Mouse (Mus musculus): Measurements from ENCODE around the gene B3glct.

The B3glct gene

DNA sequence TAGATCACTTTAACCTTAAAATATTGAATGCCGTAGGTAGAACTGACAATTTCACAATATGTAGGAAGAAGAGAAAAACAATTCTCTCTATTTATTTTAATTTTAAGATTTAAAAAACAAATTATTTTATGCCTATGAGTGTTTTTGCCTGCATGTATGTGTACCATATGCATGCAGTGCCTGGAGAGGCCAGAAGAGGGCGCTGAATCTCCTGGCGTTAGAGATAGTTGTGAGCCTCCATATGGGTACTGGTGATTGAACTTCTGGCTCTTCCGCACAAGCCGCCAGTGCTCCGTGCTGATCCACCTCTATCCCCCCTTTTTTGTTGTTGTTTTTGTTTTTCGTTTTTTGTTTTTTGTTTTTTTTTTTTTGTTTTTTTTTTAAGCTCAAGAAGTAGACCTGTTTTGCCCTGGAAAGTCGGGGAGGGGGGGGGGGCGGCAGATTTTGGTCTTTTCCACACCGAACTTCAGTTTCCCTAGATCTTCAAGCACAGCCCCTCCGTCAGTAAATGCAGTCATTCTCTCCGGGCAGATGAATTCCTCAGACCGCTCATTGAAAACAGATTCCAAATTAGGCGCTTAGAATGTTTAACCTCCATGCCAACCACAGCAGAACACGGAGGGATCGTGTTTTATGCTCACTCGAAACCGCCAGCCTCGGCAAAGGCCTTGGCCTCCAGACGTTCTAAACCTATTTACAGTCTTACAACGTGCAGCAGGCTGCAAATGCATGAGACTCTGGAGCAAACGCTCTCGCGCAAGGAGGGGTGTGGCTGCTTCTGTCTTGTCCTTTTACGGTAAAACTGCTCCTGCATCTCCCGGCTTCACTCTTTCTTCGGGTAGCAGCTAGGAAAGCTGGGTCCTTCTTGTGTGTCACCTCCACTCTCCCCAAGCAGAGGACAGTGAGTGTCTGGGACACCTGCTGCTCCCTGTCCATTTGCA lies 70.9 kb downstream of the B3glct start:
- DNase-seq (ENCODE audit: low spot score) = no peak

DNA sequence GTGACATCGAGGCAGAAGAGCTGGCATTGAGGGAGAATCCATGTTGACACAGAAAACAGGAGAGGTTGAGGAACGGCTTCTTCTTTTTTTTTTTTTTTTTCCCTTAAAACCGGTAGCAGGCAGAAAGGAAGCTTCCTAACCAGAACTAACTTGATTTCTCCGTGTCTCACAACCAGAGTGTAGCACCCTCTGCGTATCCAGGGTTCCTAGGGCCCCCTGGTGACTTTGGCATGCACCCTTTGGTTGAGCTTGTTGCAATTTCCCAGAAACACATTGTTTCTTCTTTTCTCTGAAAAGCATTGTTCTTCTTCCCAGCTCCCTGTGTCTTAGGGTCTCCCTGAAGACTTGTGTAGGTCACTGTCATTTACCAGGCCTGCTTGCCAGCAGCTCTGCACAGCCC lies 73.8 kb downstream of the B3glct start:
- DNase-seq (ENCODE audit: low spot score) = no peak

DNA sequence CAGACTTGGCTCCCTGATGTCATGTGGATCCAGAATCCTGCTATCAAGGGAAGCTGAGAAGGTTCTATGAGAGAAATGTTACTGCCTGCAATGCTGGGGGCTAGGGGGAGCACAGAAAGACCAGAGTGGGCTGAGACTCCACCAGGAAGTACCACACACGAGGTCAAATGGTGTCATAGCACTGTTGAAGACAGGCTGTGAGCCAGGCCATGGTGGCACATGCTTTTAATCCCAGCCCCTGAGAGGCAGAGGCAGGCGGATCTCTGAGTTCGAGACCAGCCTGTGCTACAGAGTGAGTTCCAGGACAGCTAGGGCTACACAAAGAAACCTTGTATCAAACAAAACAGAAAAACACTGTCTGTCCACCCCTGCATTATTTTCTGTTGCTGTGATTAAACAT lies 75.0 kb downstream of the B3glct start:
- no peak for DNase-seq (ENCODE audit: low spot score)

DNA sequence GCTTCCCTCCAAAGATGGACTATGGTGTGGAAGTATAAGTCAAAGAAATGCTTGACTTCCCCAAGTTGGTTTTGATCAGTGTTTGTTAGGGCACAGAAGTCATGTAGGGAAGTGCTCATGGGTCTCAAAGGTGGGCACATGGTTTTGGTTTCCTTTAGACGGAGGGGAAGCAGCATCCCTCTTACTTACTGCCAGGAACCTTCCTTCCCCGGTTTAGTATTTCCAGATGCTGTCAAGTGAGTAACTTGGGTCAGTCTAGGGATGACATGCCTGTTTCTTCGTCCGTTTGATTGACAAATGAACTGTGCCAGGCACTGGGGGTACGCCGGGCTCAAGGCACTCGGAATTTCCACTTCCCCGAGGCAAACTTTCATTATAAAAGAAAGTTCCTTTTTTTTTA lies 89.1 kb downstream of the B3glct start:
- DNase-seq (ENCODE audit: low spot score) = no peak

DNA sequence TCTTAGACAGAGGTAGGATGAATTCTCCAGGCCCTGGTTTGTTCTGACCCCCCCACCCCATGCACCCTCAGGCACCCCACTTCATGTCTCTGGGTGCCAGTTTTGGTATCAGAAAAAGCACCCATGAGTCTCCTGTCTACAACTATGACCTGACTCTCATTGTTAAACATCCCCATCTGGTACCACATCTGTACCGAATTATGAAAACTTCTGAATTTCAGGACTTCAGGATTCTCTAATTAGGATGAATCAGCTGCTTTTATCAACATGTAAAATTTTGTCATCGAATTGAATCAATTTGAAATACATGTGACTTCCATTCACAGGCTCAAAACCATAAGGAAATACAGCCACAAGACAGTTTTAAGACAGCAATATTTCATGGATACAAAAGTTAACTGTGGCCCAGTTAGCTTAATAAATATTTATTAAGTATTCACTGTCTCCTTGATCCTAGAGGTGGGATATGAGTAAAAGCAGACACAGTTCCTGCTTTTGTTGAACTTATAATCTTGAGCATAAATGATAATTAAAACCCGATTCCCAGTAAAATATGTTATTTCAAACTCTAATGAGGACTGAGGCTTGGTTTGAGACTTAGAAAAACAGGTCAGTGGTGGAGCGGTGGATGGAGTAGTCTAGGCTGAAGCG lies 89.7 kb downstream of the B3glct start:
- no peak for DNase-seq (ENCODE audit: low spot score)

DNA sequence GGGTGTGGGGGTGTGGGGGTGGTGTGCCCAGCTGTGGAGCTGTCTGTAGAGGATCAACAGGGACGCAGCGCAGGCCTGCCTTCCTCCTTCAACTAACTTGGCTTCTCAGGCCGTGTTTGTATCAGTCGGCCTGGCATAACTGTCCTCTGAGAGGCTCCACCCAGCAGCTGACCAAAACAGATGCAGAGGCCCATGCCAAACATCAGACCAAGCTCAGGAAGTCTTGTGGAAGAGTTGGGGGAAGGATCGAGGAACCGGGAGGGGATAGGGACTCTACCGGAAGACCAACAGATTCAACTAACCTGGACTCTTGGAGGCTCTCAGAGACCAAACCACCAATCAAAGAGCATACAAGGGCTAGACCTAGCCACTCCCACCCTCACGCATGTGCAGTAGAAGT lies 91.6 kb downstream of the B3glct start:
- DNase-seq (ENCODE audit: low spot score) = no peak

DNA sequence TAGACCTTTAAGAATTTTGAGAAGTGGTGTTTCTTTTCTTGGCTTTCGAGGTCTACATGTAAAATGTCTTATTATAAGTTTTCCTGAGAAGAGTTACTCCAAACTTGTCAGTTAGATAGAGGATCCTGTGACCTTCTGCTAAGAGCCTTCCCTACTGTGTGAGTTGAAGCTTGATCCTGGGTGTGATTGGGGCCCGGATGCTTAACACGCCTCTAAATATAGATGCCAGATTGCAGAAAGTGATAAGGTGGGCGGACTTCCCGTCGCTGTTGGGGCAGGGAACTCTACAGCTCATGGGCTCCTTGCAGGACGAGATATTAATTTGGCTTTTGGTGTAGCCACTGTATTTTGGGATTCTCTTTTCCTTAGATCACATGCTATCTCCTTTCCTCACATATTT lies 98.0 kb downstream of the B3glct start:
- DNase-seq (ENCODE audit: low spot score) = no peak

DNA sequence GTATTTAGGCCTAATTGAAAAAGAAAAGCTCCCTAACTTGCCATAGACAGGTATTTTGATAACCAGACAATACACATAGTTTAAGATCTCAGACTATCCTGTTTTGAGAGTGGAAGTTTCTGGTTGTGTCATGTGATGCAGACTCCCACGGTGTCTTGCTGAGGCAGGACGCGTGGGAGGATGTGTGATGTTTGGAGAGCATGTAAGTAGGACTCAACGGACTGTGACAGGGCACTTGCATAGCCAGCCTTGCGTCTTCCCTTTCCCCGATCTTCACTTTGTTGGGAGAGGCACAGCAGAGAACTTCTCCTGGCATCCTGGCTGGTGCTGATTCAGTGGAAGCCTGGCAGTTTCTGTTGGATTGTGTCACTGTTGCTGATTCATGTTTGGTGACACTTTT lies 101.7 kb downstream of the B3glct start:
- no peak for DNase-seq (ENCODE audit: low spot score)

DNA sequence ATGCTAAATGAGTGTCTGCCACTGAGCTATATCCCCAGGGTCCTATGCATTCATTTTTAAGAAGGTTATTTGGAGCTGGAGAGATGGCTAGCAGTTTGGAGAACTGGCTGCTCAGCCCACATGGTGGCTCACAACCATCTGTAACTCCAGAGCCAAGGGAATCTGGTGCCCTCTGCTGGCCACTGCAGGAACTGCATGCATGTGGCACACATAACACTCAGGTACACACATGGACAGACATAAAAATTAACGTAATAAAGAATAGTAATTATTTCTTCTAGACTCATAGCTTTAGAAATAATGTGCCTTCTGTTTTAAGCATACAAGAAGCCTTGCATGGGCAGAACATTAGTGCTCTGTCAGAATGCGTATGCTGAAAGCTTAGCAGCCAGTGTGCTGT lies 102.4 kb downstream of the B3glct start:
- no peak for DNase-seq (ENCODE audit: low spot score)

DNA sequence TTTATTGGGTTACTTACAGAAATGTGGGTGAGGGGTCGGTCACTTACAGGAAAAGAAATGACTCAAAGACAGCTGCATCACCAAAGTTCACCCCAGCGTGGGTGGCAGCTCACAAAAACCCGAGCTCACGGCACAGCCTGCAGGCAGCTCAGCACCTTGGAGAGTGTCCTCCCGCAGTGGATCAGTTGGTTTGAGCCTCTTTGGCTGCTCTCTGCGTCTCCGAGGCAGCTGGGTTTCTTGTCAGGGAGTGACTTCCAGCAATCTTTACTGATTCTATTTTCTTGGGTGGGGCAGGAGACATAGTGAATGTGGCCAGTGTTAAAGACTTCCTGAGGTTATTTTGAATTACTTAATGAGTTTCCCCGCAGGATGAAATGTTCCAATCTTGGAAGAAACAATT lies 112.1 kb downstream of the B3glct start:
- no peak for DNase-seq (ENCODE audit: low spot score)

DNA sequence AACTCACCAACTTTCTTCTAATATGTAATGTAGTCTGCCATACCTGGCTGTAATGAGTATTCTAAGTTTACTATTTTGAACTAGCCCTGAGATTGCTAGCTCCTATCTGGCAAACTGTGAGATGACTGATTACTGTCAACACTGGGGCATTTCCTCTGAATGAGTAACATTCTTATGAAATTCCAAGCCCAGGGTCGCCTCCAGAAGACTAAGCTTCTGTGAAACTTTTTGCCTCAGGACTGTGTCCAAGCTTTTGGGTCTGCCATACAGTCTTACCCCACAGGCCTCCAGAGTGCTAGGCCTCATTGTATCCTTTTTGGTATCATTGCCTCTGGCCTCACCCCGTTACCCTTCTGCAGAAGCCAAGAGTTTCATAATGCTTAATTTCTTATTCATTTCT lies 132.0 kb downstream of the B3glct start:
- DNase-seq (ENCODE audit: low spot score) = no peak

DNA sequence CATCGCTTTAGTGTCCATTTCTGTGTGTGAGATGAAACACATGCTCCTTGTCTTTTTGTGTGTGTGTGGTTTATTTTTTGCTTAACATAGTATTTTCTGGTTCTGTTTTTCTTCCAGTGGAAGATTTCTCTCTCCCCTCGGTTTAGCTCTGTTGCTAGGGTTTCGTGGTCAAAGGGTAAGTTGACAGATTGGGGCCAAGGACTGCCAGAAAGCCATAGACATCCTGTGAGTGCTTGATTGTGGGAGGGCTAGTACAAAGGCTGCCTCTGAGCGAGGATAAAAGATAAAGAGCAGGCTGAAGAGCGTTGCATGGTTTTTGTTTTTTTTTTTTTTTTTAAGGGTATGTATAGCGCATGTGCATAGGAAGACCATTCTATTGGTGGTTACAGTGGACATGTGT lies 133.8 kb downstream of the B3glct start:
- DNase-seq (ENCODE audit: low spot score) = no peak
